Mouse (Mus musculus) midbrain, embryonic 16.5 days (tissue): ENCODE measurements around the gene Gm128. TPM values are rescaled to one million over a fixed set of nuclear protein-coding genes. Genes with fewer than 3 reads are reported as not detected.

ENCODE experiments used
- ATAC-seq: fragments of 200-750 bp; cut with Nextera tagmentation; 2 replicates; pipeline ENCODE4 v1.8.0; 2017; ENCODE audit warnings: moderate TSS enrichment
- H3K27ac ChIP-seq: fragments of 300-500 bp; sonication (generic); 2 replicates; pipeline ENCODE4 v1.5.1; 2014; ENCODE audit warnings: mild to moderate bottlenecking, low read length, mixed read lengths
- H3K27me3 ChIP-seq: fragments of 300-500 bp; sonication (generic); 2 replicates; pipeline ENCODE4 v1.6.1; 2014; ENCODE audit warnings: low read depth, low read length, mixed read lengths; ENCODE audit not compliant: control insufficient read depth, insufficient read depth
- H3K36me3 ChIP-seq: fragments of 300-500 bp; sonication (generic); 2 replicates; pipeline ENCODE4 v1.6.1; 2014; ENCODE audit warnings: mild to moderate bottlenecking, low read length, moderate library complexity, mixed read lengths; ENCODE audit not compliant: control insufficient read depth, insufficient read depth
- H3K4me1 ChIP-seq: fragments of 300-500 bp; sonication (generic); 2 replicates; pipeline ENCODE4 v1.6.1; 2014; ENCODE audit warnings: mild to moderate bottlenecking, low read length, mixed read lengths; ENCODE audit not compliant: control insufficient read depth, insufficient read depth
- H3K4me2 ChIP-seq: fragments of 300-500 bp; sonication (generic); 2 replicates; pipeline ENCODE4 v1.6.1; 2014; ENCODE audit warnings: mild to moderate bottlenecking, low read length, mixed read lengths
- H3K4me3 ChIP-seq: fragments of 300-500 bp; sonication (generic); 2 replicates; pipeline ENCODE4 v1.5.1; 2014; ENCODE audit warnings: low read depth, mild to moderate bottlenecking, low read length, moderate library complexity, mixed read lengths
- H3K9ac ChIP-seq: fragments of 300-500 bp; sonication (generic); 2 replicates; pipeline ENCODE4 v1.6.1; 2014; ENCODE audit warnings: low read depth, low read length, mixed read lengths
- H3K9me3 ChIP-seq: fragments of 300-500 bp; sonication (generic); replicated peaks from 2 replicates; pipeline ENCODE4 v1.6.1; 2014; ENCODE audit warnings: mild to moderate bottlenecking, low read length, mixed read lengths; ENCODE audit not compliant: control insufficient read depth, poor library complexity, severe bottlenecking
- WGBS: fragments of 180-500 bp; shearing (Covaris S2); extraction: QIAGEN DNeasy Blood & Tissue Kit; methylation state at CpG from one replicate; pipeline ENCODE4 v1.1.7; 2014; 5-methylcytosine and 5-hydroxymethylcytosine counted together
- polyA plus RNA-seq: library from polyadenylated mRNA; unstranded; fragments of >200 nt; fragmentation: Nextera tagmentation; extraction: Ambion mirVana; gene quantifications from 2 replicates; pipeline ENCODE4 v1.2.1, GENCODE M21; 2015

Gene Gm128
- polyA plus RNA-seq, 1 experiment from 2014 or later: 0.21 TPM

DNA sequence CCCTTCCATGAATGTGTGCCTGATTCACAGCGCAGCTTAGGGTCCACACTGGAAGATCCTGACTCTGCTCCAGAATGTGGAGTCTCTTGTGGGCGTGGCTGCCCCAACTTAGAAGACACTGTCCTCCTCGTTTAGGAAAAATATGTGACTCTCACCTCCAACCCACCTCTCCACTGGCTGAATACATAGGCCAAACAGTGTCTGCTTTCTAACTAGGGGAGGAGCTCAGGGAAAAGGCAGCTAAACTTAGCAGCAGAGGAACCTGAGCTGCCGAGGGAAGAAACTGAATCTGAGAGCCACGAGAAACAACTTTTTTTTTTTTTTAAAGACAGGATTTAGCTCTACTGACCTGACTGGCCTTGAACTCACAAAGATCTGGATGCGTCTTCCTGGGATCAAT lies 33.8 kb upstream of the Gm128 start:
- H3K27me3 ChIP-seq: no peaks in the 10 kb centered on the region
- 92% methylated on average over 6 of the region's 6 CpGs for WGBS
- H3K4me2 ChIP-seq: no peak overlapping the region
- no peaks in the 10 kb centered on the region for H3K9me3 ChIP-seq
- no peak overlapping the region for H3K9ac ChIP-seq
- no peak overlapping the region for H3K27ac ChIP-seq
- ATAC-seq: no peak
- H3K4me3 ChIP-seq: no peak overlapping the region
- 0 out of 2 replicates have a peak, but pooled peaks cover 2% of the 10 kb centered on the region for H3K36me3 ChIP-seq
- no peaks in the 10 kb centered on the region for H3K4me1 ChIP-seq

DNA sequence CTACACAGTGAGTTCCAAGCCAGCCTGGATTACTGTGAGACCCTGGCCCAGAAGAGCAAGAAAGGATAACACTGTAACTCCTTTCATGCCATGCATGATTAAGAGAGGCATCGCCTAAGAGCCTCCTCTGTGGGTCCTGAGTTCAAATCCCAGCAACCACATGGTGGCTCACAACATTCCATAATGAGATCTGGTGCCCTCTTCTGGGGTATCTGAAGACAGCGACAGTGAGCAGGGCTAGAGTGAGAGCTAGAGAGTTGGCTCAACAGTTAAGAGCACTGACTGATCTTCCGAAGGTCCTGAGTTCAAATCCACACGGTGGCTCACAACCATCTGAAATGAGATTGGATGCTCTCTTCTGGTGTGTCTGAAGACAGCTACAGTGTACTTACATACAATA lies 33.1 kb upstream of the Gm128 start:
- no peak overlapping the region for H3K4me2 ChIP-seq
- no peaks in the 10 kb centered on the region for H3K9me3 ChIP-seq
- H3K9ac ChIP-seq: no peak overlapping the region
- H3K4me1 ChIP-seq: no peaks in the 10 kb centered on the region
- H3K27ac ChIP-seq: no peak overlapping the region
- 92% methylated on average over 4 of the region's 4 CpGs for WGBS
- no peaks in the 10 kb centered on the region for H3K27me3 ChIP-seq
- ATAC-seq: no peak
- 0 out of 2 replicates have a peak, but pooled peaks cover 2% of the 10 kb centered on the region for H3K36me3 ChIP-seq
- no peak overlapping the region for H3K4me3 ChIP-seq

DNA sequence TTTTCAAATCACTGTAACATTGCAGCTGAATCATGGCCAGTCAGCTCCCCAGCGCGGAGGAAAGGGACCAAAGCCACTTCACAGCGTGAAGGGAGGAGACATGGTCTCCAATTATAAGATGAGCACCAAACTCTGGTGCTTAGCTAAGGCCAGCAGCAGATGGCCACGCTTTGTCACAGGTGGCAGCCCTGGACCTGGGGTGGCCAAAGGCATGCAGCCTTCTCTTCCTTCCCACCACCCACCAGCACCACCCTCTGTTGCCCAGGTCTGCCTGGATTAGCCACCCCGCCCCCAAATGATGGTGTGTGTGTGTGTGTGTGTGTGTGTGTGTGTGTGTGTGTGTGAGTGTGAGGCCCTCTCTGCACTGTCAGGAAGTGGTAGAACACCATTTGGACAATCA lies 32.1 kb upstream of the Gm128 start:
- Histone ChIP-seq H3K9ac (no peak overlapping the region), H3K4me3 (no peak overlapping the region), H3K4me1 (no peaks in the 10 kb centered on the region), H3K9me3 (no peaks in the 10 kb centered on the region), H3K36me3 (0 out of 2 replicates have a peak, but pooled peaks cover 2% of the 10 kb centered on the region), H3K27ac (no peak overlapping the region), H3K4me2 (no peak overlapping the region), H3K27me3 (no peaks in the 10 kb centered on the region)
- no peak for ATAC-seq
- WGBS: 90% methylated on average over 5 of the region's 5 CpGs

DNA sequence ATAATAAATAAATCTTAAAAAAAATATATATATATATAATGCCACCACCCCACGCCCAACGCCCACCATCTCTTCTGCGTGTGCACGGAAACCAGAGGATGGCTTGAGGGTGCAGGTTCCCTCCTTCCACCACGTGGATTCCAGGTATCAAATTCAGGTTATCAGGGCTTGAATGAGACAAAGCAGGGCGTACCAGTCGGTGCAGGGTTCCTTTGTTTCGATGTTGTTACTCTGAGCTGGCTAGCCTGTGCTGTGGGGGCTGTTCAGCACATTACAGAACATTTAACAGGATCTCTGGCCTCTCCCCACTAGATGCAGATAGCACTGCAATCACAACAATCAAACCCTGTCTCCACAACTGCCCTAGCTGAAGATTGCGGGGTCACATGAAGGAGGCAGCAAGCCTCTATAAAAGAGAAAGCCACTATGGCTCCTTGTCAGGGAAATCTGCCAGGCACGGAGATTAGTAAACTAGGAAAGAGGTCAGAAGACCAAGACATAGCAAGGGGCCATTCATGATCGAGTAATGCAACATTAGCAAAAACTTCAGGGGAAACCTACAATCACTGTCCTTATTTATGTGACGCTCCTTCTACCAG lies 29.5 kb upstream of the Gm128 start:
- H3K9ac ChIP-seq: no peak overlapping the region
- H3K27ac ChIP-seq: no peak overlapping the region
- 85% methylated on average over 12 of the region's 12 CpGs for WGBS
- ATAC-seq: no peak
- H3K27me3 ChIP-seq: no peaks in the 10 kb centered on the region
- no peaks in the 10 kb centered on the region for H3K9me3 ChIP-seq
- no peaks in the 10 kb centered on the region for H3K4me1 ChIP-seq
- H3K4me3 ChIP-seq: no peak overlapping the region
- H3K36me3 ChIP-seq: peaks cover 20% of the 10 kb centered on the region
- no peak overlapping the region for H3K4me2 ChIP-seq

DNA sequence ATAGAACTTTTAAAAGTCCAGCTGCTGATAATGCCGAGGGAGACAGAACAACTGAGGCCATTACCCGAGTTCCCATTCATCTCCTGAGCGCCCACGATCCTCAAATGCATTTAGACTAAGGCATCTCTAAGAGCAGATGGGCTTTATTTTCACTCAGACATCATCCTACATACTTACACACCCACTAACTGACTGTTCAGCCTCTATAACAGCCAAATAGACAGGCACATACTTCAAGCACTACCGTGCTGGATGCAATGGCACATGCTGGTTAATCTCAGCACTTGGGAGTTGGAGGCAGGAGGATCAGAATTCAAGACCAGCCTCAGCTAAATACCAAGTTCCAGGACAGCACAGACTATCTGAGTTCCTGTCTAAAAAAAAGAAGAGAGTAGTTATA lies 28.4 kb upstream of the Gm128 start:
- H3K4me2 ChIP-seq: no peak overlapping the region
- no peaks in the 10 kb centered on the region for H3K4me1 ChIP-seq
- no peaks in the 10 kb centered on the region for H3K27me3 ChIP-seq
- H3K36me3 ChIP-seq: peaks cover 20% of the 10 kb centered on the region
- no peak overlapping the region for H3K4me3 ChIP-seq
- H3K27ac ChIP-seq: no peak overlapping the region
- H3K9ac ChIP-seq: no peak overlapping the region
- no peak for ATAC-seq
- WGBS: 92% methylated on average over 5 of the region's 5 CpGs
- no peaks in the 10 kb centered on the region for H3K9me3 ChIP-seq

DNA sequence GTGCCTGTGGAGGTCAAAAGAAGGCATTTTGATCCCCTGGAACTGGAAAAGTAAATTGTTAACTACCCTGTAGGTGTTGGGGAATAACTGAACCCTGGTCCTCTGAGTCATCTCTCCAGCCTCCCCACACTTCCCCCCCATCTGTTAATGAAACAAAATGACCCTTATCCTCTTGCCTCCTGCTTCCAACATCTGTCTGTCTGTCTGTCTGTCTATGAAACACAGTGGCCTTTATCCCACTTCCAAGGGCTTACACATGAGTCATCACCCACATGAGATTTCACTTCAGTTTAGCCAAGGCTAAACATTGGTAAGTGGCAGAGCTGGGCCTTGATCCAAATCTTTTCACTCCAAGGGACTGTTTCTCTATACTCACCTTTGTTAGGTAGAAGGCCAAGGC lies 26.5 kb upstream of the Gm128 start:
- Histone ChIP-seq H3K27ac (no peak overlapping the region), H3K9ac (no peak overlapping the region), H3K27me3 (no peaks in the 10 kb centered on the region), H3K4me2 (no peak overlapping the region), H3K9me3 (no peaks in the 10 kb centered on the region), H3K36me3 (peaks cover 33% of the 10 kb centered on the region), H3K4me1 (no peaks in the 10 kb centered on the region), H3K4me3 (no peak overlapping the region)
- ATAC-seq: no peak

DNA sequence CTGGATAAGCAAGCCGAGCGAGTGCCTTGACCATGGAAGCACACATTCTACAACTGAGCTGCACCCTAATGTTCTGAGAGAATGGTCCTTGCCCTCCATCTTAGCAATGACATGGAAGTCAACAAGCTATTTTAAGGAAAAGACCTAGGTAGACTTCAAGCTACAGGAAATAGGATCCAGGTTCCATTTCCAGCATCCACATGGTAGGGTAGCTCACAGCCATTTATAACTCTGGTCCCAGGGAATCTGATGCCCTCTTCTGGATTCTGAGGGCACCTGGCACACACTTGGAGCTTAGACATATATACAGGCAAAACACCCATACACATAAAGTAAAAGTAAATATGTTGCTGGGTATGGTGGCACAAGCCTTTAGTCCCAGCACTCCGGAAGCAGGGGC lies 24.7 kb upstream of the Gm128 start:
- no peak overlapping the region for H3K4me2 ChIP-seq
- H3K4me1 ChIP-seq: no peaks in the 10 kb centered on the region
- peaks cover 42% of the 10 kb centered on the region for H3K36me3 ChIP-seq
- no peak overlapping the region for H3K27ac ChIP-seq
- no peak overlapping the region for H3K4me3 ChIP-seq
- no peaks in the 10 kb centered on the region for H3K9me3 ChIP-seq
- ATAC-seq: no peak
- no peak overlapping the region for H3K9ac ChIP-seq
- H3K27me3 ChIP-seq: no peaks in the 10 kb centered on the region
- WGBS: 100% methylated on average over 3 of the region's 3 CpGs

DNA sequence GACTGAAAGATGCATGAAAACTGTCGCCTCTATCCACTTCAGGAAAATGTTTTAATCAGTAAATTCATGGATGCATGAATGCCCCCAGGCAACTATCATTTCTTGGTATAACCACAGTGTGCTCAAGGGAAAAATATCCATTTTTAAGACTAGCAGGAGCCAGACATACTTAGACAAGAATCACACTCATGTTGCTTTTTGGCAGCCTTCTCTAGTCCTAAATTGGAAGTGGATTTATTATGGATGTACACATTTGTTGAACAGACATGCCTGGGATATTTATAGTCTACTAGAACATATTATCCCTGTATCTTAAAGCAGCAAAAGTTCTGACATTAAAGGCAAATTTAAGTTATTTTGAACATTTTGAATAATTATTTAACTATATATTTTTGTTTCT lies 23.3 kb upstream of the Gm128 start:
- WGBS: 72% methylated on average over 1 of the region's 1 CpGs
- no peaks in the 10 kb centered on the region for H3K4me1 ChIP-seq
- H3K4me2 ChIP-seq: no peak overlapping the region
- ATAC-seq: no peak
- H3K9me3 ChIP-seq: no peaks in the 10 kb centered on the region
- H3K27me3 ChIP-seq: no peaks in the 10 kb centered on the region
- no peak overlapping the region for H3K27ac ChIP-seq
- H3K36me3 ChIP-seq: peaks cover 44% of the 10 kb centered on the region
- H3K9ac ChIP-seq: no peak overlapping the region
- no peak overlapping the region for H3K4me3 ChIP-seq

DNA sequence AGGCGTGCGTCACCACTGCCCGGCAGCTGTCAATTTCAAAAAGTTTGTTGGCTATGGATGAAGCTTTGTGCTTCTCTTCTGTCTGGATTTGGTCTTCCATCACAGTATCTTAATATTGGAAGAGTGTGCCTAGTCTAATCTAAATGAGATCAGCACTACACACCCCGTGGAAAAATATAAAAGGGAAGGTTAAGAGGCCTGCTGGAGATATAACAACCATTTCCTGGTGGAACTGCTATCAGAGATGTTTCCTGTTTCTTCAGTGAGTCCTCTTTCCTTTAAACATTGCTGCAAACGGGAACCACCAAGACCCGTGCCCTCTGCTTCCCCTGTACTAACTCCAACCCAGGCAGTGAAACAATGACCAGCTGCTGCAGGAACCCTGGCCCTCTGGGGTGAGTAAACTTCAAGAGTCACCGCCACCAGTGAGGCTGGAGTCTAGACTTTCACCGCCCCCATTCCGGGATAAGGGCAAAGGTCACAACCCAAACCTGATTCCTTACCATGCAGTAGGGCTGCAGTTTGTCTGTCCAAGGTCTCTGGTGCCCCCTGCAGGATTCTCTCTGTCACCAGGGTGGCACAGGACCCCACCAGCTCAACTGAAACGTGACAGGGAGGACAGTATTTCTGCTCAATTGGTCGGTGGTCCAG lies 21.8 kb upstream of the Gm128 start:
- H3K9me3 ChIP-seq: no peaks in the 10 kb centered on the region
- H3K9ac ChIP-seq: no peak overlapping the region
- no peak for ATAC-seq
- H3K4me1 ChIP-seq: no peaks in the 10 kb centered on the region
- H3K4me3 ChIP-seq: no peak overlapping the region
- no peak overlapping the region for H3K27ac ChIP-seq
- H3K36me3 ChIP-seq: peaks cover 48% of the 10 kb centered on the region
- H3K4me2 ChIP-seq: no peak overlapping the region
- 55% methylated on average over 11 of the region's 11 CpGs for WGBS
- H3K27me3 ChIP-seq: no peaks in the 10 kb centered on the region
